Mouse (Mus musculus) liver, embryonic 14.5 days (tissue): ENCODE data around the gene Olfr577.

Source experiments
- CTCF ChIP-seq: IDR thresholded peaks from 2 replicates; pipeline ENCODE4 v1.5.1; 2016; ENCODE audit warnings: antibody characterized with exemption, low read depth, control low read depth
- EP300 ChIP-seq: IDR thresholded peaks from 2 replicates; pipeline ENCODE4 v1.6.1; 2016; ENCODE audit warnings: antibody characterized with exemption, low read depth

DNA sequence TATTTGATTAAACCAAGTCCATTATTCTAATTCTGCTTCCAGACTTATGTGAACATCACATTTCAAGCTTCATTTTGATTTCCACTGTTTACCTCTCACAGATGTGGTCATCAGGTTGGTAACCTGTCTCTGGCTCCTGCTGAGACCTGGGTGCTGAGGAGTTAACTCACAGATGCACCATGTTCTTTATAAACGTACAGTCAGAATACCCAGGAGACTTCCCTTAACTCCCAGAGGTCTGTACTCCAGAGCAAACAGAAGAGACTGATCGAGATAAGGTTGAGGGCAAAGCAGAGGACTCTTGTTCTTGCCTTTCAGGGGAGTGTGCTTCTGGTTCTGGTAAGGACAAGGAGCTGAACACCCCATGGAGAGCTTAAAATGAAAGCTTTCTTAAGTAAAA, 13.4 kb downstream of the Olfr577 start, which contains the start of gene Olfr576:
- TF ChIP-seq CTCF: no peak
- TF ChIP-seq EP300: no peak
